Mouse (Mus musculus): Measurements from ENCODE around the gene Cd79a. TPM values are rescaled to one million over a fixed set of nuclear protein-coding genes. Genes with fewer than 3 reads are reported as not detected.

Gene Cd79a
- total RNA-seq, 2 experiments from 2014 or later: 0.37 to 0.38 TPM

GRCm38 (mm10) chr7:24944257-24944950 is 47.2 kb downstream of the Cd79a start, which contains the start of gene Gm4881:
TSS of gene Gm4881 (minus strand) at chr7:24944494.
- peak within 1 kb of the TSS; percentile 11; the same call in 1 of the 2 replicates for H3K4me3 ChIP-seq
- intact Hi-C loops (cut with DNase I): no loop called here
- no peak within 1 kb of the TSS for H3K27ac ChIP-seq
- no peak for DNase-seq (ENCODE audit: extremely low spot score in 1 of 2, low spot score in 2 of 2)
- no peak for TF ChIP-seq CTCF (IDR thresholded peaks at IDR 0.05)

- TF ChIP-seq CTCF (IDR thresholded peaks at IDR 0.05): no peak
- H3K27ac ChIP-seq: no peak overlapping the region
- H3K4me3 ChIP-seq: no peak overlapping the region
- intact Hi-C loops (cut with DNase I): no loop called here
- no peak for DNase-seq (ENCODE audit: extremely low spot score in 1 of 2, low spot score in 2 of 2)
These were observed 50.3 kb downstream of the Cd79a start for GRCm38 (mm10) chr7:24947316-24948048.

- TF ChIP-seq CTCF (IDR thresholded peaks at IDR 0.05): no peak
- no peak for DNase-seq (ENCODE audit: extremely low spot score in 1 of 2, low spot score in 2 of 2)
- H3K4me3 ChIP-seq: no peak overlapping the region
- H3K27ac ChIP-seq: no peak overlapping the region
- intact Hi-C loops (cut with DNase I): no loop called here
These were observed 51.6 kb downstream of the Cd79a start for GRCm38 (mm10) chr7:24948774-24949173.

DNA sequence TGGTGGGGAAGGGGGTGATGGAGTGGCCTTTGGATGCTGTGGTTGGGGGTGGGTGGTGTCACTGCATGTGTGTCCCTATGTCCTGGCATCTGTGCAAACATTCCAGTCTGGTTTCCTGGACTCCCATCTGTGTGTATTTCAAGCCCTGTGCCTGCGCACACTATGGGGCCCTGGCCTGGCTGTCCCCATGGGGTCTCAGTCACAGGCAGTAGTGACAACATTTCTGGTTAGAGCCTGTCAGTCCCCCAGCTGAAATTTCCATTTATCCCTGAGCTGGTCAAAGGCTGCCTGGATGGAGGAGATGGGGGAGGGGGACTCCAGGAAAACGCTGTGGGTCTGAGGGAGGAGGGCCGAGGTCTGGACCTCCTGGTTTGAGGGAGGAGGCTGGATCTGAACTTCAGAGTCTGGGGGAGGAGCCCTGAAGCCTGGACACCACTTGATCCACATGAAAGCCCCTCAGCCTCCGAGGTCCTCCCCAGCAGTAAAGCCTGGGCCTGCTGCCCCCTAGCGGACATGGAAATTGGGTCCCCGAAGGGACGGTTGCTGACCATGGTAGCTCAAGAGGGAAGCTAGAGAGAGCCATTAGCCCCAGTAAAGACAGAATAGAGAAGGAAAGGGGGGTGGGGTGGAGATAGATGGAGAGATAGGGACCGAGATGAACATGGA is 52.9 kb downstream of the Cd79a start:
- intact Hi-C loops (cut with DNase I): no loop called here
- no peak overlapping the region for H3K27ac ChIP-seq
- TF ChIP-seq CTCF (IDR thresholded peaks at IDR 0.05): peak; percentile 78
- no peak overlapping the region for H3K4me3 ChIP-seq
- peak in 1 of 2 experiments; percentile 73 for DNase-seq (ENCODE audit: extremely low spot score in 1 of 2, low spot score in 2 of 2)

Other genes with a start within 250 kb of the Cd79a start
- not detected for gene Tex101, start 220.7 kb upstream of the Cd79a start, total RNA-seq (2021)
- gene BC049730, start 188.1 kb upstream of the Cd79a start, total RNA-seq (2021): not detected
- gene Gm4763, start 170.5 kb upstream of the Cd79a start, total RNA-seq (2021): not detected
- gene Cd177, start 137.1 kb upstream of the Cd79a start, total RNA-seq (2021): not detected
- not detected for gene Ceacam10, start 120.2 kb upstream of the Cd79a start, total RNA-seq (2021)
- 1 to 10 TPM in 1 of 2 experiments, not detected in 1; 1.0 TPM for gene Gm9844, start 35.2 kb upstream of the Cd79a start, total RNA-seq (2021)
- gene Lypd4, start 27.4 kb upstream of the Cd79a start, total RNA-seq (2021): not detected
- not detected for gene Dmrtc2, start 27.3 kb upstream of the Cd79a start, total RNA-seq (2021)
- 100 to 1,000 TPM; 488 to 501 TPM for gene Rps19, start 13.0 kb upstream of the Cd79a start, total RNA-seq (2021)
- gene Arhgef1, start 5.5 kb downstream of the Cd79a start, total RNA-seq (2021): 10 to 100 TPM; 75.1 to 86.6 TPM
- not detected for gene Gm4881, start 47.1 kb downstream of the Cd79a start, total RNA-seq (2021)
- 100 to 1,000 TPM; 287 TPM for gene Rabac1, start 75.4 kb downstream of the Cd79a start, total RNA-seq (2021)
- gene Atp1a3, start 108.6 kb downstream of the Cd79a start, total RNA-seq (2021): 1,000 to 10,000 TPM; 1,970 to 2,141 TPM
- gene Grik5, start 175.0 kb downstream of the Cd79a start, total RNA-seq (2021): 100 to 1,000 TPM; 207 to 218 TPM
- gene Zfp574, start 175.2 kb downstream of the Cd79a start, total RNA-seq (2021): 10 to 100 TPM; 37.1 to 37.7 TPM